Mouse (Mus musculus) heart, postnatal 0 days (tissue): ENCODE results near the gene Tomm20.

Experiments
- CTCF ChIP-seq: IDR thresholded peaks from 2 replicates; pipeline ENCODE4 v1.5.1; 2016; ENCODE audit warnings: antibody characterized with exemption, control low read depth, low read depth
- EP300 ChIP-seq: IDR thresholded peaks from 2 replicates; pipeline ENCODE4 v1.6.1; 2016; ENCODE audit warnings: antibody characterized with exemption, low read depth

GRCm38 (mm10) chr8:126883752-126884151 is 61.9 kb downstream of the Tomm20 start:
- TF ChIP-seq CTCF (no peak), EP300 (no peak)
